Mouse (Mus musculus) retina, embryonic 14.5 days (tissue): ENCODE measurements around the gene Ablim2.

Experiments used
- DNase-seq: peaks from one replicate; pipeline ENCODE4 v3.0.0-alpha.2; 2015; ENCODE audit warnings: low spot score

Ablim2 gene

GRCm38 (mm10) chr5:35739536-35740278, 18.0 kb upstream of the Ablim2 start, which contains the start of gene Sh3tc1:
Sh3tc1 (minus strand) TSS chr5:35739987.
- no peak for DNase-seq

GRCm38 (mm10) chr5:35740716-35741115, 17.0 kb upstream of the Ablim2 start:
- no peak for DNase-seq

DNA sequence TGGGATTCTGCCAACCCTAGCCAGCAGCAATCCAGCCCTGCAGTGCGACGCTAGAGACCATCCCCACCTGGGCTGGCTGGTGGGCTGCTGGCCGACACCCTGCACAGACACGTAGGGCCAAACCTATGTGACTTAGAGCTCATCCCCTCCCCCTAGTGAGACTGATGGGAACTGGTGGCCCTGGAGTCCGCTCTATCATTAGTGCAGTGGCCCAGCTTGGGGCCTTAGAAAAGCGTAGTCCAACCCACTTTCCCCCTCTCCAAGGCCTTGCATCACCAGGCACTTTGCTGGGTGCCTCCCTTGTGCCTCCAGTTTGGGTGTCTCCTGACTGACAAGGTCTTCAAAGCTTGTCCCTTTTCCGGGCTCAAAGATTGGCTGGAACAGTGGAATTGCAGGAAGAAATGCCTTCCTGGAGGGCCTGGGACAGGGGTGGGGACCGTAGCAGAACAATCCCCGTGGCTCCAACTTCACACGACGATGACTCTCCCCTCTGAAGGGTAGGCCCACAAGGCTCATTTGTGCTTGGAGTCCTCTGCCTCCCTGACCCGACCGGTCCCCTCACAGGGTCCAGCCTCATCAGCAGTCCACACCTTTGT, 16.4 kb upstream of the Ablim2 start:
- no peak for DNase-seq

DNA sequence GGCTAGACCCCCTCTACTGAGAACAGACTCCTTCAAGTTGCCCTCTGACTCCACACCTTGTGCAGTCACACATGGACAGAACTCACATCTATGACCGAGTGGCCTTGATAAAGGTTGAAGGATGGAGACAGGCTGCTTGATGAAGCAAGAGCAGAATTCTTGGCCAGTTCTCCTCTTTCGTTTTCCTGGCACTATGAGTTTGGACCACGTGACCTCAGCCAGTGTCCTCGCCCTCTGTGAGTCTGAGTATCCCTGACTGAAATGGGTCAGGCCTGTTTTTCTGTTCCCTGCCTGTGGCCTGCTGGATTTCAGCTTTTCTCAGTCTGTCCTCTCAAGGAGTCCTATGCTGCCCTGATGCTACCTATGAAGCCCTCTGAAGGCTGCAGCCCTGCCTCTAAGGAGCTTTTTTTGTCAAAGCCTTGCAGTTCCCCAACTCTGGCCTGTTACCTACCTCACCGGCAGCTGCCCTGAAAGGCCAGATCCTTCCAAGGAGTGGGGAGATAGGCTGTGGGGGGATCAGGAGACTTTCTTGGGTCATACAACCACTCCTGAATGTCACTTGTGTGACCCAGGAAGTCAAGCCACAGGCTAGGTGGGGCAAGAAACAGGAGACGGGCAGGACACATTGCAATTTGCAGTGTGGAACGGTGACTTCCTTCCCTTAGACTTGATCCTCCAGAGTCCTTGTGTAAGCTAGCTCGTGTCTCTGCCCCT, 14.3 kb upstream of the Ablim2 start:
- DNase-seq: no peak

- no peak for DNase-seq
Observed at GRCm38 (mm10) chr5:35743990-35744722, 13.5 kb upstream of the Ablim2 start.

DNA sequence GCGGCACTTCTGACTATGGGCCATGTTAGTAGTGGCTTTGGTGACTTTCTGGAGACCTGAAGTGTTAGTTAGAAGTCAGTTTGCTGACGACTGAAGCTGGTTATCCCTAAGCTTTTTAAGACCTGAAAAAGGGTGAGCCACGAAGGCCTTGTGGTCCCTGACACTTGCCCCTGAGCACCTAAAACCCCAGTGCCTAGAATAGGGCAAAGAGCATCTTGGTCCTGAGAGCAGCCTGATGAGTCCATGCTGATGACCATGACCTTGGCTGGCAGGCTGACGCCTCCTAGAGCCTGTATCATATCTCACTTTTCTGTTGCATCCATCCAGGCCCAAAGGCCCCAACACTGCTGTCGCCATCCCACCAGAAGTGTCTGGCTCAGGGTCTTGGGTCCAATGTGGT, 12.3 kb upstream of the Ablim2 start:
- no peak for DNase-seq

- DNase-seq: peak; percentile 87
Observed at GRCm38 (mm10) chr5:35746910-35747309, 10.8 kb upstream of the Ablim2 start.

DNA sequence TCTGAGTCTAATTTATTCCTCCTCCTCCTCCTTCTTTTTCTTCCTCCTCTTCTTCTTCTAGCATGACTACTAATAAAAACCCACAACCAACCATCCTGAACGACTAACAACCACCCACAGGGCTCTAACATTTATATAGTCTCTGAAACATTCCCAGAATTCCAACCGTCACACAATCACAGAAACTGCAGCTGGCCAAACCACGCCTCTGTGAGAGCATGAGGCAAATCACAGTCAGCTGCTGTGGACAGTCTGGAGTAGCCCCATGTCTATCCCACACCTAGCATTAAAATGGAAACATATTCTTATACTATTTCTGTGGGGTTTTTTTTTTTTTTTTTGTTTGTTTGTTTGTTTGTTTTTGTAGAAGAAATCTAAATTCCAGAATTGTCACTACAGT, 8.3 kb upstream of the Ablim2 start:
- DNase-seq: no peak

DNA sequence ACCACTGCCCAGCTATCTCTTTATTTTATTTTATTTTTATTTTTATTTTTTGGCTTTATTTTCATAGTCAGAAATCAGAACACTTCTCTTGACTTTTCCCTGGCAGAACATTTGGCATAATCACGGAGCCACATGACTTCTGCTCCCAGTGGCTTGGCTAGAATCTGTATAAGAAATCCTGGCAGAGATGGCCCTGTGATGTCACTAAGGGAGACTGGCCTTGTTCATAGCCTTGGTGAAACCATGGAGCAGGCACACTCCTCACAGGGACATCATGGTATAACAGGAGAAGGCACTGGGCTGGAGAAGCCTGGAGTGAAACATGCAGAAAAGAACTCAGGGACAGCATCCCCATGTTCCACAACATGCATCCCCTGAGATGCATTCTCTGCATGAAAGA, 7.7 kb upstream of the Ablim2 start:
- DNase-seq: no peak

DNA sequence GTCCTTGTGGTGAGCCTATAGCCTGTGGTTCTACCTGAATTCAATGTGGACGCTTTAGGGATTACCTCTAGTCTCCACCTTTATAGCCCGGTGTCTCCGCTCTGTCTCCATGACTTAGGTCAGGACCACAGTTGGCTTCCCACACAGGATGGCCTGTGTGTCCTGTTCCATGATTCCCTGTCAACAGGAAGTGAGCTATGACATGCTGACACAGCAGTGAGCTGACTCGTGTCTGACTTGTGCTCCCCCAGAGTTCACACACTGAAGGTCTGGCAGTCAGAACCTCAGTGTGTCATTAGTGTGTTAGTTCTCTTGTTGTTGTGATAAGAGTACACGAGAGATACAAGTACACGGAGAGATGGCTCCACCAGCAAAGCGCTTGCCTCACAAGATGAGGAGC, 6.7 kb upstream of the Ablim2 start:
- DNase-seq: no peak

DNA sequence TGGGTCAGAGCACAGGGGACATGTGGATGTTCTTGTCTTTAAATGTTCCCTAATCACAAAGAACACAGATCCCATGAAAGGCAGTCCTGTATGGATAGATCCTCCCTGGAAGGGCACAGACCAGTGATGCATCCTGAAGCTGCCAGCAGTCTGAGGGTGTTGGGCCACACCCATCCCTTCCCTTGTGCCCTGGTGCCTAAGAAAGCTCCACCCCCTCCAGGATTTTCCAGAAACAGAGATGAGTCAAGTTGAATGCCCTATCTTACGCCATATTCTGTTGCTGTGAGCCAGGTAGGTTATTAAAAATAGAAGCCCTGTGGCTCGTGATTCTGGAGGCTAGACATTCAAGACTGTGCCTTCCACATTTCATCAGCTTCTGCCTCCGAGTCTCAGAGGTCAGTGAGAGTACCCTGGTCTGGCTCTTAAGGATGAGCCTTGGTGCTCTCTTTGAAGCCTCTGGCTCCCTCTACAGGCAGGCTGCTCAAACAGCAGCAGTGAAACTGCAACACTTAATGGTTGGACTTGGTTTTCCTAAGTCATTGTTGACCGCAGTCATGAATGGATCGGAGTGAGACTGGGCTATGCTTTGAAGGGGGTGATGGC, 2.4 kb upstream of the Ablim2 start:
- peak; percentile 83 for DNase-seq

- no peak for DNase-seq
Observed at GRCm38 (mm10) chr5:35756020-35756419, 1.7 kb upstream of the Ablim2 start.

DNA sequence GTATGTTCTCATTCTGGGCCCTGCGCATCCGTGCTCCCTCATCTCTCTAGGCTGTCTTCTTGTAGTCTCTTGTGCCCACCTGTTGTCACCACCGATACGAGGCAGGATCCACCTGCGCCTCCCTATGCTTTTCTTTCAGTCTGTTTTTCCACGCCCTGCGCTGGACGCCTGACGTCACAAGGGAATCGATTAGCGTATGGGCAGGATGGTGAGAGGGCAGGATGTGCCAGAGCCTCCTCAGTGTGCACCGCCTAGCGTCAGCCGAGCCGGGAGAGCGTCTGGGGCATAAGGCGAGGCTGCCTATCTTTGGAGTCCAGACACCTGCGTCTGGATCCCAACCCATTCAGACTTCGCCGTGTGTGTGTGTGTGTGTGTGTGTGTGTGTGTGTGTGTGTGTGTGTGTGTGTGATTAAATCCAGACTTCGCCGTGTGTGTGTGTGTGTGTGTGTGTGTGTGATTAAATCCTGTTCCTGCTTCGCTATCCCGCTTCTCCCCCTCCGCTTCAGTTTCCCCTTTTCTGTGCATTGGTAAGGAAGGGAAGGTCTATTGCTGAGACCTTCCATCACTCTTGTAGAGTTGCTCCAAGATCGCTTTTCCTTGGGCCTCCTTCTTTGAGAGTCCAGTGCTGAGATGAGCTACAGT, 562 bp upstream of the Ablim2 start:
- peak; percentile 60 for DNase-seq

- DNase-seq: no peak
Observed at GRCm38 (mm10) chr5:35758081-35759053, 687 bp downstream of the Ablim2 start.

GRCm38 (mm10) chr5:35761323-35761722, 3.6 kb downstream of the Ablim2 start:
- no peak for DNase-seq

GRCm38 (mm10) chr5:35762388-35762787, 4.7 kb downstream of the Ablim2 start:
- no peak for DNase-seq

GRCm38 (mm10) chr5:35762850-35763249, 5.2 kb downstream of the Ablim2 start:
- no peak for DNase-seq

- DNase-seq: no peak
Observed at GRCm38 (mm10) chr5:35765909-35766308, 8.2 kb downstream of the Ablim2 start.

GRCm38 (mm10) chr5:35768525-35768924, 10.8 kb downstream of the Ablim2 start:
- DNase-seq: no peak

- no peak for DNase-seq
Observed at GRCm38 (mm10) chr5:35768997-35769396, 11.3 kb downstream of the Ablim2 start.
